Mouse (Mus musculus) erythroblast, embryonic 14.5 days (primary cell): Measurements from ENCODE around the gene Npas4.

Experiments used
- GATA1 ChIP-seq: IDR thresholded peaks from 2 replicates; pipeline ENCODE4 v1.6.1; 2012; ENCODE audit warnings: low read length, inconsistent platforms, mixed read lengths
- TAL1 ChIP-seq: IDR thresholded peaks from 3 replicates; pipeline ENCODE4 v1.6.1; 2012; ENCODE audit warnings: low read length, inconsistent platforms, mixed read lengths

DNA sequence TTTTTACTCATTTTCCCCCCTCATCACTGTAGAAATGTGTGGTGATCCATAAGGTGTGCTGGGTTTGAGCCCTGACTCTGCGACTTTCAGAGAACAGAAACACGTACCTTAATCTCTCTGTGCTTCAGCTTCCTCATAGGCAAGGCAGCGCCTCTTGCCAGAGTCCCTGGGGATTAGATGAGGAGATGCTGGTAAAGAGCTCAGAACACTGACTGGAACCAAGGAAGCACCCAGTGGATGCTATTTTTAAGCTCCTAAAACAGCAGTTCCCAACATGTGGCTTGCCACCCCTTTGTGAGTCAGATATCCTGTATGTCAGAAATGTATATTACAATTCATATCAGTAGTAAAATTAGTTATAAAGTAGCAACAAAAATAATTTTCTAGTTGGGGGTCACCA lies 28.1 kb upstream of the Npas4 start:
- TF ChIP-seq TAL1 (no peak), GATA1 (no peak)
